Mouse (Mus musculus) neural tube, embryonic 14.5 days (tissue): ENCODE measurements at regions not wholly inside any gene's neighbourhood (a gene's known extent, or its start where the extent isn't known, plus 50 kb on each side); places are given as distances from the start of the nearest gene placed in this dataset.
A peak's percentile ranks its signal among the peaks of the same experiment; 100 is the strongest.
"Not testable (repeated sequence)": the region's sequence is repeated elsewhere in the genome, so short reads cannot be mapped to it uniquely, and the experiment has no call there.

Experiments
- ATAC-seq: fragments of 200-750 bp; cut with Nextera tagmentation; 2 replicates; pipeline ENCODE4 v1.8.0; 2017; ENCODE audit warnings: low read depth, mild to moderate bottlenecking, moderate TSS enrichment, moderate library complexity
- H3K27ac ChIP-seq: fragments of 300-500 bp; sonication (generic); 2 replicates; pipeline ENCODE4 v1.5.1; 2014; ENCODE audit warnings: low read depth, mild to moderate bottlenecking, control low read depth, low read length, moderate library complexity, mixed read lengths
- H3K27me3 ChIP-seq: fragments of 300-500 bp; sonication (generic); 2 replicates; pipeline ENCODE4 v1.6.1; 2014; ENCODE audit warnings: low read length; ENCODE audit not compliant: control insufficient read depth, insufficient read depth
- H3K36me3 ChIP-seq: fragments of 300-500 bp; sonication (generic); 2 replicates; pipeline ENCODE4 v1.6.1; 2014; ENCODE audit warnings: low read length, mixed read lengths; ENCODE audit not compliant: control insufficient read depth, insufficient read depth
- H3K4me1 ChIP-seq: fragments of 300-500 bp; sonication (generic); 2 replicates; pipeline ENCODE4 v1.6.1; 2014; ENCODE audit warnings: low read length; ENCODE audit not compliant: control insufficient read depth, insufficient read depth
- H3K4me2 ChIP-seq: fragments of 300-500 bp; sonication (generic); 2 replicates; pipeline ENCODE4 v1.6.1; 2014; ENCODE audit warnings: mild to moderate bottlenecking, low read depth, low read length, control low read depth
- H3K4me3 ChIP-seq: fragments of 300-500 bp; sonication (generic); 2 replicates; pipeline ENCODE4 v1.5.1; 2014; ENCODE audit warnings: low read depth, low read length, control low read depth, mixed read lengths
- H3K9ac ChIP-seq: fragments of 300-500 bp; sonication (generic); replicated peaks from 2 replicates; pipeline ENCODE4 v1.6.1; 2014; ENCODE audit warnings: low read depth, mild to moderate bottlenecking, control low read depth, low read length, mixed read lengths
- H3K9me3 ChIP-seq: fragments of 300-500 bp; sonication (generic); 2 replicates; pipeline ENCODE4 v1.6.1; 2016; ENCODE audit warnings: low read length; ENCODE audit not compliant: control insufficient read depth
- WGBS: fragments of 180-500 bp; shearing (Covaris S2); extraction: QIAGEN DNeasy Blood & Tissue Kit; methylation state at CpG from one replicate; pipeline ENCODE4 v1.1.7; 2014; 5-methylcytosine and 5-hydroxymethylcytosine counted together

DNA sequence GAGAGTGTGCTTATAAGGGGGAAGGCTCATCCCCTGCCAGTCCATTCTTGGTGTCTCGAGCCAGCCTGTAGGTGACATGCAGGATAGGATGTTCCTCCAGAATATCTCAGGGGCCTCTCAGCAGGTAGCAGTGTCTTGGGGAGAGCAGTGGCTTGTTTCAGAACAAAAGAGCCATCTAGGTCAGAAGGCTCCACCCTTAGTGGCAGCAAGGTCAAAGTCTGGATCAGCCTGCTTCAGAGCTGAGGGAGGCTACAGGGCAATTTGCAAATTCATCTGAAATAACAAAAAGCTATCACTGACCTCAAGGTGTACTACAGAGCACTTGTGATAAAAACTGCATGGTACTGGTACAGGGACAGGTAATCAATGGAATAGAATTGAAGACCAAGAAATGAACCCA, 1679.5 kb downstream of the Stim2 start:
- not testable (repeated sequence) for H3K4me2 ChIP-seq, H3K9ac ChIP-seq, H3K4me3 ChIP-seq, H3K27ac ChIP-seq, H3K36me3 ChIP-seq, H3K9me3 ChIP-seq, H3K27me3 ChIP-seq, H3K4me1 ChIP-seq, ATAC-seq
- WGBS: 68% methylated on average over 1 of the region's 1 CpGs

DNA sequence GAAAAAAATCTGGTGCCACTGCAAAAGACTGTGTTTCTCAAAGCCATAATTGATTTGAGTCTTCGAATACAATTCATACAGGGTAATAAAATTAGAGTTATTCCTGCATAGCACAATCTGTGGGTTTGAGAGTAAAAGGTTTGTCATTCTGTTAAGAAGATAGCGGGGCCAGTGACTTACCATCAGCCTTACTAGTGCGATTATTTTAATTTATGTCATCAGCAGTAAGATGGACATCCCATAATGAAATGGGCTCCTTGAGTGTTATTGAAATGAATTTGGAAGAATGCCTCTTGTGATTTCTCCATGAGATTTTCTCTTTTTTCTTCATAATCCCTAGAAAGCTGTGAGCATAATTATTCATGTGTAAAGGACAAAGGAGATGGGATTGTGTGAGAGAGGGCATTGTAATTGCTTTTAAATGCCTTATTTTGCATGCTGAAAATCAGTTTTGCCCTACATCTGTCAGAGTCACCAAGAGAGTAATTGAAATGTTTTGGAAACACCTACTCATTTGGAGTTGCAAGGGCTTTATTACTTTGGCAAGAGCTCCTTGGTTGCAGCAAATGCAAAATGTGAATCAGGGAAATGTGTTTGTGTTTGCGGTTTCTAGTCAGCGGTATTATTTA, 1692.9 kb downstream of the Stim2 start:
- H3K9ac ChIP-seq: no peak overlapping the region
- no peaks in the 10 kb centered on the region for H3K36me3 ChIP-seq
- WGBS: 75% methylated on average over 5 of the region's 5 CpGs
- H3K4me3 ChIP-seq: no peak overlapping the region
- ATAC-seq: no peak
- no peak overlapping the region for H3K4me2 ChIP-seq
- H3K27ac ChIP-seq: no peak overlapping the region
- no peaks in the 10 kb centered on the region for H3K4me1 ChIP-seq
- H3K9me3 ChIP-seq: no peaks in the 10 kb centered on the region
- H3K27me3 ChIP-seq: no peaks in the 10 kb centered on the region

DNA sequence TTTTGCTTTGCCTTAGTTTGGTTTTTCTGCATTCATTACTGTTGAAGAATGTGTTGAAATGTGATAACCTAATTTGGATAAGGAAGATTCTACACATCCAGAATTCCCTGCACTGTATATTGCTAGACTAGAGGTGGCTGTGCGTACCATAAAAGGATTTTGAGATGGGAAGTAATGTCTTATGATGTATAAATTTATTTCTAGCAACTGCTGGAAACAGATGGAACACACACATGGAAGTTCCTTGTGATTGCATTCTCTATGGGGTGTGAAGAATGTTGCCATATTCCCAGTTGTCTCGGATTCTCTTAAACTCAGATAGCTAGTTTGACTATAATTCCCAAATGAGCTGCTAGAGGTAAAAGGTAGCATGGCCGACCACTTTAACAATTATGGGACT, 1706.2 kb downstream of the Stim2 start:
- H3K27ac ChIP-seq: no peak overlapping the region
- 81% methylated on average over 3 of the region's 3 CpGs for WGBS
- no peak overlapping the region for H3K9ac ChIP-seq
- no peaks in the 10 kb centered on the region for H3K36me3 ChIP-seq
- H3K27me3 ChIP-seq: no peaks in the 10 kb centered on the region
- H3K4me2 ChIP-seq: no peak overlapping the region
- ATAC-seq: no peak
- no peak overlapping the region for H3K4me3 ChIP-seq
- no peaks in the 10 kb centered on the region for H3K4me1 ChIP-seq
- H3K9me3 ChIP-seq: no peaks in the 10 kb centered on the region

DNA sequence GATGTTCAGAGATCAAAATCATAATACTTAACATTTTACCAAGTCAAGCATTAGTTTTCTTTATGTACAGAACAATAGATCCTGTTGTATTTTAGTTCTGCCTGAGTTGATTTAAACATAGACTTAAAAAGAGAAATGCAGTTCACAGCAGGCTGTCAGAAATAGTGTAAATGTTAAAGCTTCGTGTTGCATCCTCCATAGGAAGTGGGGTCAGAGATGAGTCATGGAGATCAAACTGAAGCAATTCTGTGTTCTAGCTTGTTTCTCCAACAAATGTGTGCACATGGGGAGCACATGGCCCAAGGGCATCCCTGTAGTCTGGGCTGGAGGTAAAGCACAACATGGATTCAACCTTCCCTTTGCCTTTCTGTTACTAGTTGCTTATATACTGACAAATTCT, 1713.5 kb downstream of the Stim2 start:
- no peaks in the 10 kb centered on the region for H3K4me1 ChIP-seq
- H3K4me2 ChIP-seq: no peak overlapping the region
- no peaks in the 10 kb centered on the region for H3K36me3 ChIP-seq
- no peaks in the 10 kb centered on the region for H3K9me3 ChIP-seq
- no peak overlapping the region for H3K27ac ChIP-seq
- 18% methylated on average over 1 of the region's 1 CpGs for WGBS
- no peak overlapping the region for H3K4me3 ChIP-seq
- no peak overlapping the region for H3K9ac ChIP-seq
- H3K27me3 ChIP-seq: no peaks in the 10 kb centered on the region
- ATAC-seq: no peak

DNA sequence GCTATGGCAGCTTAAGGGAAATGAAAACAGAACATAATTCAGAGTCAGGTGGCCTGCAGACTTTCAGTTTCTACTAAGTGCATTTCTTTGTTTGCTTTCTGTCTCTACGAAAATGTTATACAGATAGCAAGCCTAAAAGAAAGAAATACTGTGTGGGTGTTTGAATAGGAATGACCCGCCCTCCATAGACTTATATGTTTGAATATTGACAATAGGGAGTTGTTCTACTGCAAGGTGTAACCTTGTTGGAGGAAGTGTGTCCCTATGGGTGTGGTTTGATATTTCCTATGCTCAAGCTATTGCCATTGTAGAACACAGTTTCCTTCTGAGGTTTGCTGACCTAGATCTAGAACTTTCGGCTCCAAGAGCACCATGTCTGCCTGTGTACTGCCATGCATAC, 1736.8 kb downstream of the Stim2 start:
- Histone ChIP-seq H3K27me3 (no peaks in the 10 kb centered on the region), H3K4me2 (no peak overlapping the region), H3K9ac (no peak overlapping the region), H3K4me1 (no peaks in the 10 kb centered on the region), H3K36me3 (no peaks in the 10 kb centered on the region), H3K27ac (no peak overlapping the region), H3K9me3 (no peaks in the 10 kb centered on the region), H3K4me3 (no peak overlapping the region)
- no peak for ATAC-seq
- WGBS: 83% methylated on average over 3 of the region's 3 CpGs

DNA sequence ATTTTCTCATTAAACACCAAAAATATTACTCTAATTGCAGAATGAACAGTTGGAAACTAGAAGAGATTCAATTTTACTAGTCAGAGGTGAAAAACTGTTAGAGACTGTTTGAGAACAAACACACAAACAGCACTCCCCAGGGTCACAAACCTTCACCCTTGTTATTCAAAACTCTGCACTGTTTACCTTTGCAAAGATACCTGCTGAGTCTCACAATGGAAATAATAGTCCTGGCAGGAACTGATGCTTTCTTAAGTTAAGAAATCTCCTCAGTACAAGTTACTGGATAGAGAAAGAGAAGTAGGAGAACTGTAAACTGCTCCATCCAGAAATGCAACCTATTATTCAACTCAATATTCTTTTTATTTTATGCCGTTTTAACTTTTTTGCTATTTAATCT, 1763.5 kb downstream of the Stim2 start:
- 93% methylated on average over 1 of the region's 1 CpGs for WGBS
- H3K27ac ChIP-seq: no peak overlapping the region
- H3K36me3 ChIP-seq: no peaks in the 10 kb centered on the region
- H3K9me3 ChIP-seq: no peaks in the 10 kb centered on the region
- no peak overlapping the region for H3K9ac ChIP-seq
- no peak for ATAC-seq
- no peaks in the 10 kb centered on the region for H3K27me3 ChIP-seq
- no peaks in the 10 kb centered on the region for H3K4me1 ChIP-seq
- no peak overlapping the region for H3K4me3 ChIP-seq
- H3K4me2 ChIP-seq: no peak overlapping the region

DNA sequence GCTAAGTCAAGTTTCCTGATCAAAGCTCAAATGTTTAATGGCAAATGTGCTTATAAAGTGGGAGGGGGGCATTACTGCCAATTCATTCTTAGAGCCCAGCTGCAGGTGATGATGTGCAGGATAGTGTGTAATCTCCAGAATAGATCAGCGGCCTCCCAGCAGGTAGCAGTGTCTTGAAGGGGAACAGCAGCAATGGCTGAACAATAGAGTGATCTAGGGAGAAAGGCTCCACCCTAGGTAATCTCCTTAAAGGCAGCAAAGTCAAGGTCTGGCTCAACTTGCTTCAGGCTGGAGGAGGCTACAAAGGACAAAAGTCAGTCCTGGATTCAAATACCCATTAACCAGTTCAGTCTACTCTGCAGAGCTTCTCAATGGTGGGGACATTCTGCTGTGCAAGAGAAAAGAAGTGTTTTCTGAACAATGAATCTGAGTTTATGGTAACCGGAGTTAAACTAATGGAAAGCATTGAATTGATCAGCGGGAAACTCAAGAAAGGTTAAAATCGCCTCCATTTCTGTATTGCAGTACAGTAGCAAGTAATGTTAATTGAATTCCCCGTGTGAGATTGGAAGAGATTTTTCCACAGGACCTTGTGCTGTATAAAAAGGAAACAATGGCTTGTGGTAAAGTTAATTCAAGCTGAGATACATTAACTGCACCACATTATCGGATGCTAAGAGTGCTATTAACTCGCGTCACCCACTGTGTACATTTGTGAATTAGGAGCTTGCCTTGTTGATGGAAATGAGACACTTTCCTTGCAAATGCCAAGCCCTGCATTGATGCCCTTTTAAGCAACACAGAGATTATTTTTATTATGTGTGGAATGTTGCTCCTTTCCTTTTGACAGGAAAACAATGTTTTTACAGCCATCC, 1793.7 kb downstream of the Stim2 start:
- peak; percentile 61; the same call in 1 of the 2 replicates for ATAC-seq
- Histone ChIP-seq H3K4me3 (no peak overlapping the region), H3K36me3 (no peaks in the 10 kb centered on the region), H3K4me1 (no peaks in the 10 kb centered on the region), H3K27me3 (no peaks in the 10 kb centered on the region), H3K9ac (no peak overlapping the region), H3K9me3 (no peaks in the 10 kb centered on the region), H3K4me2 (no peak overlapping the region), H3K27ac (0 out of 2 replicates have a peak overlapping the region, but pooled peaks have one; percentile 16)
- 43% methylated on average over 8 of the region's 8 CpGs for WGBS

DNA sequence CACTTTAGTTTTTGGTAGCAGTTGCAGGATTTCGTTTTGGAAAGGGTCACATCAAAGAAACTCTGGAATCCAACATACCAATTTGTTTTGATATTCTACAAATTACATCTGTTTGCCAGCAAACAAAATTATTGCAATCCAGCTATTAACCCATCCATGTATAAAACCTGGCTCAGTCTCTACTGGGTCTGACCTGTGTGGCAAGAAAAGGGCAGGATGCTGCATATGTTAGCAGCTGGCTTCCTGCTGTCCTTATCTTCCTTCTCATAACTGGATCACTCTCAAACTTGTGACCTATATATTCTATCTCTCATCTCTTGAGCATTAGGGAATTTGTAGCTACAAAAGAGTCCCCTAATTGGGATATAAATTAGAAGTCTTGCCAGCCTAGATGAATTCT, 1794.4 kb downstream of the Stim2 start:
- H3K27ac ChIP-seq: no peak overlapping the region
- H3K9ac ChIP-seq: no peak overlapping the region
- H3K36me3 ChIP-seq: no peaks in the 10 kb centered on the region
- H3K27me3 ChIP-seq: no peaks in the 10 kb centered on the region
- no peaks in the 10 kb centered on the region for H3K4me1 ChIP-seq
- no peak overlapping the region for H3K4me2 ChIP-seq
- no peaks in the 10 kb centered on the region for H3K9me3 ChIP-seq
- H3K4me3 ChIP-seq: no peak overlapping the region
- no peak for ATAC-seq
- WGBS: 68% methylated on average over 1 of the region's 1 CpGs
